Mouse (Mus musculus) heart, adult 2 months (tissue): ENCODE measurements around the gene Pkp4. TPM values are rescaled to one million over a fixed set of nuclear protein-coding genes. Genes with fewer than 3 reads are reported as not detected.
A peak's percentile ranks its signal among the peaks of the same experiment; 100 is the strongest.

Experiments
- DNase-seq, 2 experiments: peaks; one replicate each; pipeline ENCODE4 v3.0.0; 2021
- H3K27ac ChIP-seq: fragments of 200-600 bp; 2 replicates; pipeline ENCODE4 v1.8.1; 2022
- H3K27me3 ChIP-seq: fragments of 200-500 bp; 2 replicates; pipeline ENCODE4 v1.6.1; 2012; ENCODE audit warnings: mild to moderate bottlenecking, low read length, inconsistent platforms, mixed read lengths; ENCODE audit not compliant: control insufficient read depth, insufficient read depth
- H3K36me3 ChIP-seq: fragments of 200-500 bp; 2 replicates; pipeline ENCODE4 v1.6.1; 2012; ENCODE audit warnings: low read length, inconsistent platforms; ENCODE audit not compliant: control insufficient read depth, insufficient read depth
- H3K4me1 ChIP-seq: fragments of 200-500 bp; 2 replicates; pipeline ENCODE4 v1.6.1; 2011; ENCODE audit warnings: low read length; ENCODE audit not compliant: control insufficient read depth, insufficient read depth
- H3K4me3 ChIP-seq: fragments of 200-600 bp; 2 replicates; pipeline ENCODE4 v1.8.1; 2022
- H3K79me2 ChIP-seq: fragments of 200-500 bp; replicated peaks from 2 replicates; pipeline ENCODE4 v1.6.1; 2012; ENCODE audit warnings: mild to moderate bottlenecking, inconsistent platforms, low read length, moderate library complexity, mixed read lengths; ENCODE audit not compliant: control insufficient read depth, insufficient read depth
- H3K9ac ChIP-seq: fragments of 200-500 bp; 2 replicates; pipeline ENCODE4 v1.6.1; 2012; ENCODE audit warnings: low read depth, mild to moderate bottlenecking, control low read depth, inconsistent platforms, low read length, mixed read lengths
- CTCF ChIP-seq: fragments of 200-600 bp; IDR thresholded peaks from 2 replicates; pipeline ENCODE4 v1.8.1; 2022; ENCODE audit warnings: antibody characterized with exemption, mild to moderate bottlenecking, moderate library complexity
- EP300 ChIP-seq: fragments of 200-500 bp; IDR thresholded peaks from 2 replicates; pipeline ENCODE4 v1.6.1; 2011; ENCODE audit warnings: low read depth, low read length, control low read depth; ENCODE audit not compliant: insufficient read depth
- POLR2A ChIP-seq: fragments of 200-500 bp; IDR thresholded peaks from 2 replicates; pipeline ENCODE4 v1.6.1; 2011; ENCODE audit warnings: mild to moderate bottlenecking, low read depth, low read length, control low read depth; ENCODE audit not compliant: insufficient read depth
- WGBS: fragments of 180-500 bp; shearing (Covaris S2); methylation state at CpG from one replicate; pipeline ENCODE4 v1.1.7; 2018; 5-methylcytosine and 5-hydroxymethylcytosine counted together
- intact Hi-C: fragments of 180-260 bp; cut with DNase I; formaldehyde crosslinking; loops from one replicate; pipeline ENCODE4 v1.15.1; 2025
- polyA plus RNA-seq: library from polyadenylated mRNA; depleted of rRNA; stranded (reverse); fragments of >200 nt; gene quantifications from 2 replicates; pipeline ENCODE4 v1.2.3, GENCODE M21; 2012
- total RNA-seq, 2 experiments: library from RNA; stranded (reverse); gene quantifications; 2 replicates each; pipeline ENCODE4 v1.2.3; 2021

Gene Pkp4
- total and polyA plus RNA-seq, 3 experiments, result 61.5 to 174 (median 152) TPM

DNA sequence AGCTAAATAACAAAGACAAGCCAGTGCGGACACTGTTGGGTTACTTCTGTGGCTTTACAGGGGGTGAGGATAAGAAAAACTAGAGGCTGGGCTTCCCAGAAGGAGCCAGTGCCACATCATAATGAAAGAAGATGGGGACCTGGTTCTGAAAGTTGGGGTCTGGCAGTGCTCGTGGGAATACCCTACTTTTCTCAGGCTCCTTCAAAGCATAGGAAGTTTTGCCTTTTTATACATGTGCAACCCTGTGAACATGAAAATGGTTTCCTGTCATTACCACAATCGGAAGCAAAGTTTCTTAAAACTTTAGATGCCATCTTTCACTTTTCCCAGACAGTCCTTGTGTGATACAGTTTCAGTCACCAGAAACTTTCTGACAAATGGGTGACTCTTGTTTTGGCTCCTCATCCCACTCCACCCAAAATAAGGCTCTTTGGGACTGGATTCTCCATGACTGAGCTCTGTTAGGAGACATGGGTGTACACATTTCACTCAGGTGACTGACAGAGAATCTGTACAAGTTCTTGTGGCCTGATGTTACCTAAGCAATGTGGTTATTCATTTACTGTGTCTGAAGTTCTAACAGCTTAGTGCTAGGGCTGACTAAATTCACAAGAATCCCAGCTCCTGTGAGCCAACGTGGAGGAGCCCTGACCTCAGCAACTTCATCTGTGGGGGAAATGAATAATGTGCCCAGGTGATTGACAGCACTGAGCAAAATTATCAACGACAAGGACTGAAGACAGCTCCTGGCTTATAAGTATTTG lies 179.3 kb downstream of the Pkp4 start:
- intact Hi-C loops, result no loop called here
- Histone ChIP-seq H3K27ac (no peak overlapping the region), H3K27me3 (no peaks in the 10 kb centered on the region), H3K4me3 (no peak overlapping the region), H3K4me1 (no peaks in the 10 kb centered on the region), H3K9ac (no peak overlapping the region), H3K79me2 (no peaks in the 10 kb centered on the region), H3K36me3 (peaks cover under 1% of the 10 kb centered on the region)
- no peak for TF ChIP-seq EP300
- no peak for TF ChIP-seq POLR2A
- no peak for TF ChIP-seq CTCF
- DNase-seq, result no peak
- 88% methylated on average over 5 of the region's 5 CpGs for WGBS

DNA sequence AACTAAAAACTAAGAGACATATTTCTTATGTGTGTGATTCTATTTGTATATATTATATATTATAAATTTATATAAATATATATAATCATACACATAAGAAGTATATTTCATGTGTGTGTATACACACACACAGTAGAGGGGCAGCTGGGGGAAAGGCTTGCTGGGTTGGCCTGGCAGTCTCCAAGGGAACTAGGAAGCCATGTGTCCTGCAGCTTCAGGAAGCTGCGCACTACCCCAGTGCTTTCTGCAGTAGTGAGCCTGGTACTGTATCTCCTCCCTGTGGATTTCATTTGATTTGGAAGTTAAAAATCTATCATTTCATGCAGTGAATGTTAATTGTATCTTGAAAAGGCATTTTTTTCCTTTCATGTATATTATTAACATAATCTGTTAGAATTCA lies 180.2 kb downstream of the Pkp4 start:
- Histone ChIP-seq H3K4me1 (no peaks in the 10 kb centered on the region), H3K27me3 (no peaks in the 10 kb centered on the region), H3K27ac (no peak overlapping the region), H3K36me3 (no peaks in the 10 kb centered on the region; the same call in 1 of the 2 replicates), H3K79me2 (no peaks in the 10 kb centered on the region), H3K9ac (no peak overlapping the region), H3K4me3 (no peak overlapping the region)
- no peak for DNase-seq
- intact Hi-C loops, result no loop called here
- 97% methylated on average over 1 of the region's 1 CpGs for WGBS
- TF ChIP-seq POLR2A (no peak), EP300 (no peak)

DNA sequence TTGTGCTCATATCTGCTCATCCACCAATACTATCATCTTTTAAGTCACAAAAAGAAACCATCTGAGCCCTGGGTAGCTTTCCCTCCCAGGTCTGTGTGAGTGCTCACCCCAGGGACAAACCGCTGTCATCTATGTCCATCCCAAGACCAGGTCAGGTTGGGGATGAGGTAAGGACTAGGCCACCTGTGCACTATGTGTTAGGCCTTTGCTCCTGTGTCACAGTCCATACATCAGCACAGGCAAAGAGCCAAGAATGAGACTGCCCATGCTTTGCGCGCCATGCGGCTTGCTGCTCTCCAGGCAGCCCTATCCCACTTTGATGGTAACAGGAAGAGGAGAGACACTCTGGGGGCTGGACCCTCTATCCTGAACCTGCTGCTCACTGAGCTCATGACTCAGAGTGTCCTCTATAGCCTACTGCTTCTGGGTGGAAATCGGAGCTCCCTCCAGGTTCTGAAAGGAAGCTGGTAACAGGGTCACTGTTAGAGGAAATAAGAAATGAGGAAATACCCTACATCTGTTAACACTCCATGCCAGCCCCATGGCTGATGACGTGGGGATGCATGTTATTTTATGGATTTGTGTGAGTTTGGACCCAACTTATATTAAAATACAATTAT lies 182.1 kb downstream of the Pkp4 start:
- no peak overlapping the region for H3K4me3 ChIP-seq
- TF ChIP-seq POLR2A, result no peak
- no peak for TF ChIP-seq CTCF
- TF ChIP-seq EP300, result no peak
- H3K27ac ChIP-seq, result 0 out of 2 replicates have a peak overlapping the region, but pooled peaks have one; percentile 6
- H3K36me3 ChIP-seq, result no peaks in the 10 kb centered on the region; the same call in 1 of the 2 replicates
- H3K79me2 ChIP-seq, result no peaks in the 10 kb centered on the region
- no peak overlapping the region for H3K9ac ChIP-seq
- no peaks in the 10 kb centered on the region for H3K27me3 ChIP-seq
- 82% methylated on average over 6 of the region's 6 CpGs for WGBS
- intact Hi-C loops, result no loop called here
- DNase-seq, result no peak
- peaks cover 6% of the 10 kb centered on the region for H3K4me1 ChIP-seq

DNA sequence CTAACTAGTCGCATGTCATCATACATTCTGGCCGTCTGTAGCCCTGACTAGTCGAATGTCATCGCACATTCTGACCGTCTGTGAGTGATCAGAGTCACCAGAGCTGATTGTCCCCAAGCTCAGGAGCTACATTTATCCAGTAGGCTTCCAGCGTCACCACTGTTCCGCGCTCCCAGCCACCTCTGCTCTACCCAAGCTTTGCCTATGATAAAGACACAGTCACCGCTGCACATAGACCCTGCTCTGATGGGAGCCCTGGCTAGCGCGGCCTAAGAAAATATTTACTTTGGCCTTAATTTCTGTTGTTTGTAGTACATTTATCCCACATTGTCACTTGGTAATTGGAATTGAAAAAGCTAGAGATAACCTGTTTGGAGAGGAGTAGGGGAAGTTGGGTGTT lies 183.2 kb downstream of the Pkp4 start:
- no peak for TF ChIP-seq EP300
- no peak for TF ChIP-seq POLR2A
- no peak for TF ChIP-seq CTCF
- DNase-seq, result no peak
- WGBS, result 74% methylated on average over 11 of the region's 11 CpGs
- Histone ChIP-seq H3K27ac (no peak overlapping the region), H3K27me3 (no peaks in the 10 kb centered on the region), H3K9ac (no peak overlapping the region), H3K79me2 (no peaks in the 10 kb centered on the region), H3K4me1 (peaks cover 6% of the 10 kb centered on the region), H3K36me3 (no peaks in the 10 kb centered on the region; the same call in 1 of the 2 replicates), H3K4me3 (no peak overlapping the region)
- intact Hi-C loops, result no loop called here

DNA sequence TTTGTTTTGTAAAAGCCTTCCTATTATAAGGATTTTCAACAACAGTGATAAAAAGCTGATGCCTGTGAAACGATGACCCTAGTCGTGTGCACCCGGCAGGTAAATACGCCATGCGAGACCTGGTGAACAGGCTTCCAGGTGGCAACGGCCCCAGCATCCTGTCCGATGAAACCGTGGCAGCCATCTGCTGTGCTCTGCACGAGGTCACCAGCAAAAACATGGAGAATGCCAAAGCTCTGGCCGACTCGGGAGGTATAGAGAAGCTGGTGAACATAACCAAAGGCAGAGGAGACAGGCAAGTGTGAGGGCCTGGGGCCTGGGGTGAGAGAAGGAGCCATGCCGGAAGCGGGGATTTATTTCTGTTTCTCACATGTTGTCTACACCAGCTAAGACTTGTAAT lies 184.0 kb downstream of the Pkp4 start:
- WGBS, result 93% methylated on average over 13 of the region's 13 CpGs
- TF ChIP-seq POLR2A (no peak), EP300 (no peak), CTCF (no peak)
- H3K79me2 ChIP-seq, result no peaks in the 10 kb centered on the region
- DNase-seq, result no peak
- no peak overlapping the region for H3K9ac ChIP-seq
- H3K27me3 ChIP-seq, result no peaks in the 10 kb centered on the region
- no peak overlapping the region for H3K27ac ChIP-seq
- H3K36me3 ChIP-seq, result no peaks in the 10 kb centered on the region; the same call in 1 of the 2 replicates
- no peak overlapping the region for H3K4me3 ChIP-seq
- intact Hi-C loops, result loop anchor here (5.0 kb wide), 1 partner anchor 93 kb away; no protein-coding TSS in a partner anchor
- peaks cover 6% of the 10 kb centered on the region for H3K4me1 ChIP-seq

DNA sequence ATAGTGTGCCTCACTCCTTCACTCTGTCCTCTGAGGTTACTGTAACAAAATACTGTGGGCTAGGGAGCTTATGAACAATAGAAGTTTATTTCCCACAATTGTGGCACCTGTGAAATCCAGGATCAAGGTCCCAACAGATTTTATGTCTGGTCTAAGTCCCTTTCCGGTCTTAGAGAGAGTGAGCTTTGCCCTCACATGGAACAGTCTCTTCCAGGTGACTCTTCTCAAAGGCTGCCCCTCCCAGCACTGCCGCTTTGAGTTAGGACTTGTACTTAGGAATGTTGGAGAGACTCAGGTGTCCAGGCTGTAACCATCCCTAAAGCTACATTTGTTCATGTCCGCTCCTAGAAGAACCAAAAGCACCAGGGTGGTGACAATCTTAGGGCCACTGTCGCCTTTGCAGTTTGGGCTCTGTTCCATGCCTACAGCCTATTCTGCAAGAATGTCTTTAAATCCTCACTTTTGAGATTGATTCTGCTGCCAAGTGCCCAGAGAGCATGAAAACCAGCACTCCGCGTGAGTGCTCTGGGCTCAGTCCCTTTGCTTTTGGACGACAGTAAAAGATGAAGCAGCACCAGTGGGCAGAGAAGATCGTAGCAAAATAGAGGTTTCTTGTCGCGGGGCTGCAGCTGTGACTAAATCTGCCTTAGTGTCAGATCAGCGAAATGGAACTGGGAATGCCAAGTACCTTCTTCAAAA lies 184.6 kb downstream of the Pkp4 start:
- 96% methylated on average over 11 of the region's 11 CpGs for WGBS
- H3K79me2 ChIP-seq, result no peaks in the 10 kb centered on the region
- no peaks in the 10 kb centered on the region; the same call in 1 of the 2 replicates for H3K36me3 ChIP-seq
- no peaks in the 10 kb centered on the region for H3K27me3 ChIP-seq
- H3K4me3 ChIP-seq, result no peak overlapping the region
- TF ChIP-seq CTCF (no peak), EP300 (no peak), POLR2A (no peak)
- peaks cover 6% of the 10 kb centered on the region for H3K4me1 ChIP-seq
- no peak overlapping the region; the same call in 1 of the 2 replicates for H3K27ac ChIP-seq
- intact Hi-C loops, result loop anchor here (5.0 kb wide), 1 partner anchor 92 kb away; no protein-coding TSS in a partner anchor
- no peak for DNase-seq
- H3K9ac ChIP-seq, result no peak overlapping the region
